Mouse (Mus musculus): ENCODE data around the gene Msmb.

The Msmb gene

DNA sequence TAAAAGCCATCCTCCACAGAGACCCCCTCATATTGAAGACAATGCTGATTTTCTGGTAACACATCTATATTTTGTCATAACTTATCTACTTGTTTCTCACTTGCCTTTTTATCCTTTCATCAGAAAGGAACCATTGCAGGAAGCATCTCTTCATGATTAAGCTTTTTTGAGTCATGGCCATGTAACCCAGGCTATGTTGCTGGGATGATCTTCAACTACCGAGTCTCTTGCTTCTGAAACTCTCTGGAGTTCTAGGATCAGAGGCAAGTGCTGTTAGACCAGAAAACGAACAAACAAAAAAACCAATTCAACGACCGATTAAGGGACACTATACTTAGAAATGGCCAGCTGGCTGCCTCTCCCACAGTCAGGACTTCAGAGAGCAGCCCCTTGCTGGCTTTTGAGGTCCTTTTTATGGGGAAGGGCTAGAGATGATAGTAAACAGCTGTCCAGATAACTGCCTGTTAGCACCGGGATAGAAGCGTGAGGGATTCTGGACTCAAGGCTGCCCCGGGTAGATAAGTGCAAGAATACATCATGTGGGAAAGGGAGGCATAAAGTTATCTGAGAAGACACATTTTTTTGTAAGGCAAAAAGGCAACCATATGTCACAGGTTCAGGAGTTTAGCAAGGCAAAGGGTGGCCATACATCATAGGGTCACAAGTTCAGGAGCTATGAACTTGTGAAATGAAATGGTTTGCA is 4.1 kb downstream of the Msmb start:
- DNase-seq (ENCODE audit: low read depth): no peak

DNA sequence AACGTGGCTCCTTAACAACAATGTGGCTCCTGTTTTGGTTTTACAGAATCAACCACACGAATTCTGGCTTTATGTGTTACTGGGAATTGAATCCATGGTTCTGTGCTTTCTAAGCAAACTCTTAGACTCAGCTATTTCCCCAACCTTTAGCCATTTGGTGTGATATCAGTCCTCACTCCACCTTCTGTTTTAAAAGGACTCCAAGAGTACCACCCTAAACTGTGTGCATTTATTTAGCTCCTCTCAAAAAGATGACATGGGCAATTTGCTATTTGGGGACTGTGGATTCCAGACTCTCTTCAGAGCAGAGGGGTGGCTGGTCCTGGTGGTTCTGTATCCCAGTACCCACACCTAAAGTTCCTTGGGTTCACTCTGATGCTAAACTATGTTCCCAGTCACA is 4.8 kb downstream of the Msmb start:
- no peak for DNase-seq (ENCODE audit: low read depth)

DNA sequence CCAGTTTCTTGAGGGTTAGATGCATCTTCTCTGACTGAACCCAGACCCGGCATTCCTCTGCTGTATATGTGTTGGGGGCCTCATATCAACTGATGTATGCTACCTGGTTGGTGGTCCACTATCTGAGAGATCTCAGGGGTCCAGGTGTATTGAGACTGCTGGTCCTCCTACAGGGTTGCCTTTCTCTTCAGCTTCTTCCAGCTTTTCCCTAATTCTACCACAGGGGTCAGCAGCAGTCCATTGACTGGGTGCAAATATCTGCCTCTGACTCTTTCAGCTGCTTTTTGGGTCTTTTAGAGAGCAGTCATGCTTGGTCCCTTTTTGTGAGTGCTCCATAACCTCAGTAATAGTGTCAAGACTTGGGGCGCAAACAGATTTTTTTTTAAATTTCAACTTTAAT is 9.0 kb downstream of the Msmb start:
- DNase-seq (ENCODE audit: low read depth): no peak

DNA sequence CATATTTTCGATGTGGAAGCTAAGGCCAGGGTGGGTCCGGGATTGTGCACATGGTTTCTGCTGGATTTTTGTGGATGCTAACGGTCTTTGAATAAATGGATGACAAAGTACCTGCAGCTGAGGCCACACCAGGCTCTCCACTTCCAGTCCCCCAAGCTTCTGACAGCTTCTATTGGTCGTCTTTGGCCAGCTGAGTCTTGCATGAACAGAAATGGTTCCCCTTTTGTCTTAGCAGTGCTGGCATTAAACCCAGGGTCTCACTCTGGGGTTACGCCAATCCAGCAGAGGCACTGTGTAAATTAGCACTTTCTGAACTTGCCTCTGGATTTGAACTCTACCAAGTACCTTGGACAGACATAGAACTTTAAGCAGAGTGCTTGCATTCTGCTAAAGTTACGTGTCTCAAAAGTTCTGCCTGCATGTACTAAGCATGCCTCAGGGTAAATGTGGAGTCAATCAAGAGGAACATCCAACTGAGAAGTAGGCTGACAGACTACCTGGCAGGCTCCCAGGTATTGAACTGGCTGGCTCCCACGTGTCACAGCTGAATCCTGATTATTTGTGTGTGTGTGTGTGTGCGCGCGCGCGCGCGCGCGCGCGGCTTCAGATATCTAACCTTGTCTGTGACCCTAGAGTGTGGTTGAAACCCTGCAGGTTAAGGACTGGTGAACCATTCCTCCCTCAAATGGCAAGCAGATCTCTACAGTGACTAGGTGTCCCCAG is 10.6 kb downstream of the Msmb start:
- peak; percentile 18 for DNase-seq (ENCODE audit: low read depth)

DNA sequence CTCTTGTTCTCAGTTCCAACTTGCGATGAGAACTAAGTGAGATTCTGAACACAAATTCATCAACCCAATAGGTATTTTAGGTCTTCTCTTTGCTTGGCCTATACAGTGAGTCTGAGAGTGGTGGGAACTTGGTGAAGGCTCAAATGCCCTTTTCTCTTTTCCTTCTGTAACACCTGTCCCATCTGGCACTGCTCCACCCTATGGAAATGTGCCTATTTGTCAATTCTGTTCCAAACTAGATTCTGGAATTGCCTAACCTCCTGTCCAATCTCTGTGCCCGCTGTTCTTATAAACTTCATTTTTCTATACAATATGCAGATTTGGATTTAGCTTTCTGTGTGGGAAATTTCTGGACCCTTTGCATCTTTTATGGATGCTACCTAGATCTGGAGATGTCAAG is 11.3 kb downstream of the Msmb start:
- DNase-seq (ENCODE audit: low read depth): no peak

DNA sequence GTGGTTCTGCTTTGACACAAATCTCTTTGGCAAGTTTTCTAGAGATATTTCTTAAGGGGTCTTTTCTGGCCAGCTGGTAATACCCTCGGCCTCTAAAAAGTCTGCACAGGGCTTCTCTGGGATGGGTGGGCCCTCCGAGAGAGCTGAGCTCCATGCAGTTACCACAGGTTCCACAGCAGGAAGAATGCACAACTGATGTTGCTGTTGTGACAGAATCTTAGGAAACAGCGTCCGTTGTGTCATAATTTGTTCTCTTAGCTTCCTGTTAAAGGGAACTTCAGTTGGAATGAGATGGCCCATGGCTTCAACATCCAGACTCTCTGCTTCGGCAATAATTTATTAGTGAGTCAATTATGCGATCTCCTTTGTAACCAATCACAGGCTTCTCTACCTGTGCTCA is 12.9 kb downstream of the Msmb start:
- no peak for DNase-seq (ENCODE audit: low read depth)

DNA sequence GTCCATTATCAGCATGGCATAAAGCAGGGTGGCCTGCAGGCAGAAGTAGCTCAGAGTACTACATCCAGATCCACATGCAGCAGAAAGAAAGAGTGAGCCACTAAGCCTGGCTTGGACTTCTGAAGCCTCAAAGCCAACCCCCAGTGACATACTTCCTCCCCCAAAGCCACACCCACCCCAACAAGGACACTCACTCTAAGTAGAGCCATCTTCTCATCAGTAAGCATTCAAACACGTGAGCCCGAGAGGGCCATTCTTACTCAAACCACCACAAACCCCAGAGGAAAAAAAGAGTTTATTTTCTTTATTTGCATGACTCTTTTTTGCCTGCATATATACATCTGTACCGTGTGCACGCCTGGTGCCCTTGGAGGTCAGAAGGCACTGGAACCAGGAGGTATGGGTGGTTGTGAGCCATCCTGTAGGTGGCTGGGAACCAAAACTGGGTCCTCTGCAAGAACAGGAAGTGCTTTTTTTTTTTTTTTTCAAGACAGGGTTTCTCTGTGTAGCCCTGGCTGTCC is 17.4 kb downstream of the Msmb start:
- DNase-seq (ENCODE audit: low read depth): peak; percentile 62

DNA sequence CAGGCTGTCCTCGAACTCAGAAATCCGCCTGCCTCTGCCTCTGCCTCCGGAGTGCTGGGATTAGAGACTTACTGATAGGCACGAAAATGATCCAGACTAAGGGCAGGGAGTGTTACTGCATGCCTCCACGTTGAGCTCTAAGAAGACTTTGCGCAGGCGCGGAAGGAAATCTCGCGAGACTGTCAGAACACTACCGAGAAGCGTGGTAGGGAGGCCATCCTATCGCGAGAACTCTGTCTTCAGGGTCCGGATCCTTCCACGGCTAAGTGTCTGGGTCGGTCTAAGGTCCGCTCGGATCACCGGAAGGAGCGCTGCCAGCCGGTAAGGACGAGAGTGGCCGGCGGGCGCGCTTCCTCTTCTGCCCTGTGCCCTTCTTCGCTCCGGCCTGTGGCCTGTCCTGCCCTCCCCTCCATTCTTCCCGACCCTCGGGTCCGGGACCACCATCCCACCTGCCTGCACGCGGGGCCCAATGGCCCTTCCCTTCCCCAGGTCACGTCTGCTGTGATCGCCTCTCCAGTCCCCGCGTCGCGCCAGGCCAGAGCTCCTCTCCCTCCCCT is 17.9 kb downstream of the Msmb start, which contains the start of gene Ncoa4:
Ncoa4 (plus strand) TSS at position 176 of the 557 bp plus-strand sequence.
- peak; percentile 98 for DNase-seq (ENCODE audit: low read depth)

DNA sequence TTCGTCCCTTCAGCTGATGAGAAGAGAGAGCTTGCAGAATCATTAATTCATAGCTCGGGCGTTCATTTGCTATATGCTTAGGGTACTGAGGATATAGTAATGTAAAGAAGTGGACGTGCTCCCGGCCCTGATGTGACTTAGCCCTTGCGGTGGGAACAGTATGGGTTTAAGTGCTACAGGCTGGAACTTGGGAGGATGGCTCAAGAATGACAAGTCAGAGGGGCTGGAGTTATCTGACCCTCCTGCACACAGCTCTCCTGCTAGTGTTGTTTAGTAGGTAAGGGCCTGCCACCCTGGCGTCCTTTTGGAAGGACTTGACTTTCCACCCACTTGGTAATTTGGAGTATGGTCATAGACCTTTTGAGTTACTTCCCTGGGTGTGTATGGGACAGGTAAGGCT is 18.7 kb downstream of the Msmb start:
- DNase-seq (ENCODE audit: low read depth): no peak

DNA sequence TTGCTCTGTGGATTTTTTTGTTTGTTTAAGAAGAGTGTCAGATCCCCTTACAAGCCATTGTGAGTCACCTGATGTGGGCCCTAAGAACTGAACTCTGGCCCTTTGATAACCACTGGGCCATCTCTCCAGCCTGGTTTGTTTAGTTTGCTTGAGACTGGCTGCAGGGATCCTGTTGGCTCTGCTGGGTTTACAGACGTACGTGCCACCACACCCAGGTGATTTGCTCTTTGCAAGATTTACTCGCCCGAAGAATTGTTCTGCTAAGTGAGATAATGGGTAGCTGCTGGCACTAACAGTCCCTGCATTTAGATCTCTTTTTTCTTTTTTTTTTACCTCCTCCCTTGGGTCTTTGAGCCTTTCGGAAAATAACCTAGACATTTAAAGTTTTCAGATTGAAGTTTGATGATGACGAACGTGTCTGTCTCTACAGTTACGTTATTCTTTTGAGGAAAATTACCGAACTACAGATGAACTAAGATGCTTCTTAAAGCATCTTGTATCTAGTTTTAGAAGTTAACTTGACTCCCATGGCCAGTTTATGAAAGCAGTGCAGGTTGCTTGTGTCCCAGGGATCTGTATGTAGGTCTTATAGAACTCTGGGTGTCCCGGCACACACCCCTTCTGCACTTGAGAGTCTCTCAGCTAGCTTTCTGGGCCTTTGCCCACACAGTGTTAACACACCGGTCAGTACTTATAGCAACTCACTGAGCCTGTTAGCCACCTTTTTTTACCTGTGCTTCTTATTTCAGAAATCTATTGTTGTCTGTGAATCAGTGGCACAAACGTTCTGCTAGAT is 19.5 kb downstream of the Msmb start:
- DNase-seq (ENCODE audit: low read depth): no peak

DNA sequence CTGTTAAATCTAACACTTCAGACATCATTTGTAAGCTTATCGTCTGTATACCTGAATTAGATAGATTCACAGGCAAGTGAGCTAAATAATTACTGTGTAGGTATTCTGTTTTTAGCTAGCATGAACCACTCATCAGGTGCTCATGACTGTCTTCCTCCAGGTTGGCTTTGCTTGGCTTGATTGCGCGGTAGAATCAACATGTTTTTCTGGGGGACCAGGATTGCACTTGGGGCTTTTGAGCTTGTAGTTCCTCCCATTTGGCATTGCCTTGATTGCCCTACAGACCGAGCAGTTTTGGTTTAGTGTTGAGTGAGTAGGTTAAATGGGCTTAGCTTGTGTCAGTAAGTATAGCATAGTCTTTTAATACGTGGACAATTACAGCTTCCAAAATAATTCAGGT is 20.4 kb downstream of the Msmb start:
- no peak for DNase-seq (ENCODE audit: low read depth)

DNA sequence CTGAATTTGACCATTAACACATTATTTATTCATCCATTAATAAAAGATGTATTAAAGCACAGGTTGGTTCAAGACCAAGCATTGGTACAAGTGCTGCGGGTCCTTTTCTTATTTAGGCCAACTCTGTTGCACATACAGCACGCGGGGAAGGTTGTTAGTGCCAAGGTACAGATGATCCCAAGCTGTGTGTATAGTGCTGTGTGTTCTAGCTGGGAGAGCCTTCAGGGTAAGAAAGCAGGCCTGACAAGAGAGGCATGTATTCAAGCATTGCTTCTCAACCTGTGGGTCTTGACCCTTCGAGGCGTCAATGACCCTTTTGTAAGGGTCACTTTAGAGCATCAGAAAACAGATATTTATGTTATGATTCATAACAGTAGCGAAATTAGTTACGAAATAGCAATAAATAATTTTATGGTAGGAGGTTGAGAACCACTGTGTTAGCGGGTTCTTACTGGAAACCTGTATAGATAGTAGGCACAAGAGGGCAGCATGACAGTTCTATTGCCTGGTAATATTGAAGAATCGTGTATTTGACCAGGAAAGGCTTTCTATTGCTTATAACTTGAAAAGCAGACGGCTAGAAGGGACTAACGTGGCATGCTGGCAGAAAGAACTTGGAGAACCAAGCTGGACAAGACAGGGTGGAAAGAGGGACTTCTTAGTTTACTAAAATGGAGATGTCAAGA is 21.5 kb downstream of the Msmb start:
- no peak for DNase-seq (ENCODE audit: low read depth)

DNA sequence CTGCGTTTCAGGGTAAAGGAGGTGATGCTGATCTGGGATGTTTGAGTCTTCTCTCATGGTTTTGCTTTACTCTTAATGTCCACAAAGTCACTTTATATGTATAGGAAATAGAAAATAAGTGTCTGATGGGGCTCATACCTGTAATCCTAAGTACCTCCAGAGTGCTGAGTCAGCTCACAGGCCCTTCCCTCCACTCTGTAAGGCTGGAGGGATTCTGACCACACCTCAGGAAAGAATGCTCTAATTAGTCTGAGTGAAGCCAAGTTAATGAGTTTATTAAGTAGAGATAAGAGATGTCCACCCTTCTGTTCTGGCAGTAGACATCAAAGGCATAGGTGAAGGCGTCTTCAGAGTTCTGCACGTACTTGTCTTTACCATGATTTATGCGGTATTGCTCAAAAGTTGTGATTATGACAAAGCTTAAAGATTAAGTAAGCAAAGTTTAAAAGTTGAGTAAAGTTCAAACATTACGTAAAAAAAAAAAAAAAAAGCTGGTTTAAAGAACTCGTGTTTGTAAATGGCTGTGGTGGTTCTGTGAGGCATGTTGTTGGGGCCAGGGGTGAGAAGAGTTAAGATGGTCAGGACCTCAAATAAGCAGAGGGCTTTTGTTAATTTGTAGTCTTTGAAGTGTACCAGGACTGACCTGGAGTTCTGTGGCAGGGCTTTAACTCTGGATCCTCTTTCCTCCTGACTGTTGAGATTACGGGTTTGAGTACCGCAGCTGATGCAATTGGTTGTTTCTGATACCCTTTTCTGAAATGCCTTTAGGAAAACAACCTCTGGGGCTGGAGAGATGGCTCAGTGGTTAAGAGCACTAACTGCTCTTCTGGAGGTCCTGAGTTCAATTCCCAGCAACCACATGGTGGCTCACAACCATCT is 22.6 kb downstream of the Msmb start:
- peak; percentile 6 for DNase-seq (ENCODE audit: low read depth)

DNA sequence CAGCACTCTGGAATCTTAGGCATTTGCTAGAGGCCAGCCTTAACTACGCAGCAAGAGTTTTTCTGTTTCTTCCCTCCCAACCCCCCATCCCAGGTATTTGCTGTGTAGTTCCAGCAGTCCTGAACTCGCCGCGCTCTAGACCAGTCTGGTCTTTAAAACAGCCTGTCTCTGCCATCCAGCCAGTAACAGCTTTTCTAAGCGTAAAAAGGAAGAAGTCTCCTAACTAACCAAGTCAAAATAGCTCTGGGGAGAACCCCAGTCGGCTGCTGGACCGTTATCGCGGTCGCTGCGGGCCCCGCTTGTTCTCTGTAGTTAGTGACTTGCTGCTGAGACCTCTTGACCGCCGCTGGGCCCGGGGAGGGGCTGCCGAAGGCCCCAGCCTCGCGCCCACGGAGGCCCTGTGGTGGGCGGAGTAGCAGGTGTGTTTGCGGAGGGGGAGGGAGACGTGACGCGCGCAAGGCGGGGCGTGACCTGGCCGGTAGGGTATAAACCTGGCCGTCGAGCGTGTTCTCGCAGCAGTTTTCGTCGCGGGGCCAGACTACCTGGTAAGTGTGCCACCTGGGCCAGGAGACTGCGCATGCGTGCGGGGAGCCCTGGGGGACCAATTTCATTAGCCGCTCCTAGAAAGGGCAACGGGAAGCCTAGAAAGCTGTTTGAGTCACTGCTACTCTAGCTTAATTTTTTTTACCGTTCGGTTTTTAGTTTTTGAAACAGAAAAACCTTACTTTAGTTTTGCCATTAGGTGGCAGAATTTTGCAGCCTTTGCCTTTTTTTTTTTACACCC is 23.6 kb downstream of the Msmb start:
- DNase-seq (ENCODE audit: low read depth): peak; percentile 72

DNA sequence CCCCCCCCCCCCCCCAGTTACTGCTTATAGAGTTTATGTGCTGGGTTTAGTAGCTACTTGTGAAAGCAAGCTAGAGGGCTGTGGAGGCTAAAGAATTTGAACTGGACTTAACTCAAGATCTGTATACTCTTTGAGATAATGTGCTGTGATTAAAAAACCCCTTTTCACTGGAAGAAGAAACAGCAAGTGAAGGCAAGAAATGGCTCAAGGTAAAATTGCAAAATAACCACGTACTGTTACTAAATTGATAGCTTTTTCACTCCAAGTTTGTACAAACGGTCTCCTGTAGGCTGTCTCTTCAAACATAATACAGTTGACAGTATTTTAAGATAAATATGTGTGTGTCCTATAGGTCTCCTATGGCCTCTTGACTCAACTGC is 24.2 kb downstream of the Msmb start:
- no peak for DNase-seq (ENCODE audit: low read depth)

DNA sequence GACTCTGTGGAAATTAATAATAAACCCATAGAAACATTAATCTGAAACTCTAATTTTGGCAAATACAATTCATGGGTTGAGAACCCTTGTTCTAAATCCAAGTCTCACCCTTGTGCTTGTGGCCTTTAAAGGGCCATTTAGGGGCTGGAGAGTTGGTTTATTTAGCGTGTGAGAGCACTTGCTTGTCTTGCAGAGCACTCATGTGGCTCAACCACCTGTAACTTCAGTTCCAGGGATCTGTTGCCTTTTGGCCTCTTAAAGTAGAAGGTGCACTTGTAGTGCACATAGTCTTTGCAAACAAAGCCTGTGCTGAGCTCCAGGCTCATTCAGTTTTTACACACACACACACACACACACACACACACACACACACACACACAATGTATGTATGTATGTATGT is 25.0 kb downstream of the Msmb start:
- no peak for DNase-seq (ENCODE audit: low read depth)

DNA sequence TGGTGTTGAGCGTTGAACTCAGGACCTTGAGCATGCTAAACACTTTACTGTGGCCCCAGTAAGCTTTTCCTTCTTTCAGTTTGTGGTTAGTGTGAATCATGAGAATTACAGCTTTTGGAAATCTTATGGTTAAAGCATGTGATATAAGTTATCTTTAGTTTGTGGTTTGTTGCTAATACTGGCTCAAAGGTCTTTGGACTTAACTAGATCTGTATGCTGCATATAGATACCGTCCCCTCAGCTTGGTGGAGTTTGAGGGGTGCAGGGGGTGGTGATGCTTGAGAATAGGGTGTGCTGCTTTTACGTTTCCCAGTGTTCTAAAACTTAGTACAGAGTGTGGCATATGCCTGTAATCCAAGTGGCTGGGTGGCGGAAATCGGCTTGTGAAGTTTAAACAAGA is 25.5 kb downstream of the Msmb start:
- DNase-seq (ENCODE audit: low read depth): peak; percentile 46

DNA sequence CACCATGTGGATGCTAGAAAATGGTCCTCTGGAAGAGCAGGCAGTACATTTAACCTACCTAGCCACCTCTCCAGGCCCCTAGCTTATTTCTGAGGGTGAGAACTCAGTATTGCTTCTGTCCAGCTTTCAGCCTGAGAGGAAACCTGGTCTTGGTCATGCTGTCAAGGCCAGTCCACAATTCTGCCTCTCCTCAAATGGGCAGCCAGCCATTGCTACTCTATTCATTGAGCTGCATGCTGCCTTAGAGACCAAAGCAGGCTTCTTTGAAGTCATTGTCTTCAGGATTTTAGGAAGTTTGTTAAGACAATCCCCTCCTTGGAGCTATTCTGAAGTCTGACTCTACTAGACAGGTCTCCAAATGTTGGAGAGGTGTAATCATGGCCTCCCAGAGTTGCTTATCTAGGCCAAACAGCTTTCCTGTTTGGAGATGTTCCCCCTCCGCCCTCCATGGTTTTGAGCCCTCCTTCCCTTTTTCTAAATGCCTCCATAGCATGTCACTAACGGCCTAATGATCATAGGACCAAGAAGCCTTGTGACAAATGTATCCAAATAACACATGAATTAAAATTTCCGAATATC is 26.9 kb downstream of the Msmb start:
- peak; percentile 10 for DNase-seq (ENCODE audit: low read depth)

DNA sequence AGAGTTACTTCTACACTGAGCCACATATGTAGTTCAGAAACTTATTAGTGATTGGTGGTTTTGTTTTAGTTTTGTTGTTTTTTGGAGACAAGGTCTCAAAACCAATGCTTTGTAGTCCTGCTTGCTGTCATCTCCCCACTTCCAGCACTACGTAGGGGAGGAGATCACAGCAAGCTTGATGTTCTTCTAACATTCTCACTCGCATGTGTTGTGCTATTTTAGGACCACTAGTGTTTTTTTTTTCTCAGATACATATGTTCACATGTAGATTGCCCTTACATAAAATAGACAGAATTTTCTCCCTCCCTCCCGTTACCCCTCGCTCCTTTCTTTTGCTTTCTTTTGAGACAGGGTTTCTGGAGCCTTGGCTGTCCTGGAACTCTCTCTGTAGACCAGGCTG is 28.3 kb downstream of the Msmb start:
- no peak for DNase-seq (ENCODE audit: low read depth)

DNA sequence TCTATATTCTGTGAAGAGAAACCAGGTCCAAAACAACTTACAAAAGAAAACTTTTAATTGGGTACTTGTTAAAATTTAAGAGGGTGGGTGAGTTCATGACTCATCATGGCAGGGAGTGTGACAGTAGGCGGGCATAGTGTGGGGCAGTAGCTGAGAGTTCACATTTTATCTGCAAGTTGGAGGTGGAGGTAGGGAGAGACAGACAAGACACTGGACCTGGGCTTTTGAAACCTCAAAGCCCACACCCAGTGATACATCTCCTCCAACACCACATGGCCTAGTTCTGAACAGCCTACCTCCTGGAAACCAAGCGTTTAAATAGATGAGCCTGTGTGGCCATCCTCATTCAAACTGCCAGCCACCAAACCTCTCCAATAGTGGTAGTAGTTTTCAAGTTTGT is 33.5 kb downstream of the Msmb start:
- DNase-seq (ENCODE audit: low read depth): no peak

All from NIH3T3 (cell line).